Mouse (Mus musculus) lung, postnatal 36 days (tissue): Measurements from ENCODE around the gene Mfsd6l.

Experiments
- DNase-seq: peaks from one replicate; pipeline ENCODE4 v3.0.0; 2022; ENCODE audit warnings: mixed read lengths

Gene Mfsd6l

GRCm38 (mm10) chr11:68555918-68556584, at the start of gene Mfsd6l:
Gene Mfsd6l, plus strand, starts transcription at chr11:68556186.
- DNase-seq: peak; percentile 94

GRCm38 (mm10) chr11:68507246-68507645, 48.7 kb upstream of the Mfsd6l start:
- DNase-seq: no peak

GRCm38 (mm10) chr11:68508619-68509018, 47.4 kb upstream of the Mfsd6l start:
- DNase-seq: no peak

GRCm38 (mm10) chr11:68509194-68509593, 46.8 kb upstream of the Mfsd6l start:
- DNase-seq: no peak

DNA sequence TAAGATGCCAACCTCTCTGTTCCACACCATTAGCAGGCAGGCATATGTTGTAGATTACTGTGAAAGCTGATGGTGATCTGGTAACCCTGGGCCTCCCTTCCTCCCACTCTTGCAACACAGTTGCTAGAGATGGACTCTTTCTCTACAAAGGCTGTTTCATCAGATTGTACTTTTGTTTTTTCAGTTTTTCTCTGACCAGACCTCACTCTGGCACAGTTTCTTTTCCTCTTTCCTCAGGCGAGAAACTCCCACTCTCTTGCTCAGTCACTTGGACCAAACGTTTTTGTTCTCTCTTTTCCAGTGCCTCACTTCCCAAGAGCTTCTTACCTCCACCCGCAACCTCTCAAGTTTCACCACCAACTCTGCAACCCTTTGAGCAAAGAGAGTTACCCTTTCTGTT, 42.0 kb upstream of the Mfsd6l start:
- peak; percentile 57 for DNase-seq

DNA sequence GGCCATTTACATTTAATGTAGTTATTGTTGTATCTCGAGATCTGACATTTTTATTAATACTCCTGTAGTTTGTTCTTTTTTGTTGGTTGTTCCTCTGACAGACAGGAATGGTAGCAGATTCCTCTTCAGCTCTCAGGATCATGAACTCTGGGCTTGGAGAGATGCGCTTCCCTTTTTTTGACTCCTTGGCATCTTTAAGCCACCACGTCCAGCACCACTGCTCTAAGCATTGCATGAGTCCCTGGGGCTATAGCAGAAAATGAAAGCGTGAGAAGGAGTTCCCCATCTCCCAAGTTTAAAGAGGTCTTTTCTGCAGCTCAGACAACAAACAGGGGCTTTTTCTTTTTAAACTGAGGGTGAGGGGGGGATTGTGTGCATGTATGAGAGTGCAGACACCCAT, 36.6 kb upstream of the Mfsd6l start:
- DNase-seq: no peak

DNA sequence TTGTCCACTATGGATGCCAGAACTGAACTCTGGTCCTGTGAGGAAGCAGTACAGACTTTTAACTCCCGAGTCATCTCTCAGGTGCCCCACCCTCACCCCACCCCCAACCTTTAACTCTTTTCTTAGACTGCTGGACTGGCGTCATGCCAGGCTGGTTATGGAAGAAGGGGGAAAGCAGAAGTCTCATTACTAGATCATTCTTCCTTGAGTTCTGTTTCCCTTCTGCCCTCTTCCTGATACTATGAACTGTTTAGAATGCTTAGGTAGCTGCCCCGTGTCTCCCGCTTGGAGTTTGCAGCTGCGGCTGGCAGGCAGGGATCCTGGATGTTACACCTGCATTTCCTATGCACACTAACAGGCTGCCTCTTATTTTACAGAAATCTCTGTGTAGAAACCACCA, 36.2 kb upstream of the Mfsd6l start:
- DNase-seq: no peak

DNA sequence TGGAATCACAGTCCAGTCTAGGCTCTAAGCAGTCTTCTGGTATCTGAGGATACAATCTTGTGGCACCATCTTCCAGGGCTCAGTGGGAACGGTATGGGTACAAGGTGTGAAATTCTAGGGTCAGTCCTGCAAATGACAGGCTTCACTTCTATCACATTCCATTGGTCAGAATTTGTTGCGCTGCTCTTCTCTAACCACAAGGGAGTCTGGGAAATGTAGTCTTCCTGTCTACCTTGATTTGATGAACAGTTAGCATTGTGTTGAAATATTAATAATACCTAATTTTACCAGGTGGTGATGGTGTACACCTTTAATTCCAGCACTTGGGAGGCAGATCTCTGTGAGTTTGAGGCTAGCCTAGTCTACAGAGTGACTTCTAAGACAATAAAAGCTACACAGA, 35.5 kb upstream of the Mfsd6l start:
- DNase-seq: no peak

DNA sequence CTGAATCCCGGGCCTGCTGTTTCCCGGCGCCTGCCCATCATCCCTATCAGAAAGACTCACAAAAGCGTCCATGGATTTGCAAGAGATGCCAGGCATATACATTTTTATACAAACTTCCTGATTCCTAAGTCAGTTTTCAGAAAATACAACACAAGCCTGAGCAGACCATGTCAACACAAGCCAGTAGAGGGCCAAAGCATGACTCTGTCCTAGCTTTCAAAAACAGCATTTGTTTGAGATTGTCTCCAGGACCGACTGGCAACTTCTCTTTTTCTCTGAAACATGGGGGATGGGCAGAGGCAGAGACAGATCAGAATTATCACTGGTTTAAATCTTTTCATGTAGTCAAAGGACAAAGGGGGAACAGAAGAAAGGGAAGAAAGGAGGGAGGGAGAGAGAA, 34.6 kb upstream of the Mfsd6l start:
- DNase-seq: no peak

DNA sequence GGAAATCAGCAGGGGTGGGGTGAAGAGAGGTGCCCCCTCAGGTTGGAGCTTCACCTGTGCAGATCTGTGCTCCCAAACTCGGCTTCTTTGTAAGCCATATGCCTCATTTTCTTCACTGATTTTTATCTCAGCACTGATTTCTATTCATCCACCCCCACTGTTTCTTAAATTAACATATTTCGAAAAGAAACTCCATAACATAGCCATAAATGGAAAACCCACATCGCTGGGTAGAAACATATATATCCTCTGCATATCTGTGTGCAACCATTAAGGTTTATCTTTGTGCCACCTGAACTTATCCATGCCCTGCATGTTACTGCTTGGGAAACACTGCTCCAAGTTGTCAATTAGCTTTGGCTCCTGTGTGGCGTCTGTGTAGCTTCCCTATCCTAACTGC, 29.5 kb upstream of the Mfsd6l start:
- no peak for DNase-seq

GRCm38 (mm10) chr11:68531066-68531806, 24.8 kb upstream of the Mfsd6l start:
- DNase-seq: peak; percentile 69

DNA sequence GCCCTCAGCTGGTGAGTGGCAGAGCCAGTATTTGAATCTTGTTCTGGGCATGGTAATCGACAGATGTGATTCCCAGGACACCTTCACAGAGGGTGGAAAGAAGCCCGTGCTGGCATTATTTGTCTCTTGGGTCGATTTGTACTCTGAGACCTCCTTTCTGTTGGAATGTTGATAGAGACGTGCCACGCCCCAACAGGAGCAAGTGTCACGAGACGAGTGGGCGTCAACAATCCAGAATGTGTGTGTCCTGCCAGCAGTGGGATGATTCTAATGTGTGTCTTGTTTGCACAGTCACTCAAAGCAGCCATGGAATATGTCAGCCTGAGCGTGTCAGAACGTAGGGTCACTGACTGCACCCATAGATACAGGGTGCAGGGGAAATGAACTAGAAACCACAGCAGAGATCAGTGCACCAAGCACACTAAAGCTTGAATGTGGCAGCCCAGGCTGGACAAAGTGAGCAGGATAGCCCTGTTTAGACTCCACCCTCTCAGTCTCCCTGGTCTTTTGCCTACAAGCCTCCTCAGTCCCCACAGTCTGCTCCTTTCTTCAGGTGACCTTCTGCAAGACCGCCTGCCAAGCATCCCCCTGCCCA, 23.9 kb upstream of the Mfsd6l start:
- DNase-seq: peak; percentile 26

GRCm38 (mm10) chr11:68532773-68533172, 23.2 kb upstream of the Mfsd6l start:
- no peak for DNase-seq

GRCm38 (mm10) chr11:68533971-68534475, 22.0 kb upstream of the Mfsd6l start:
- no peak for DNase-seq

DNA sequence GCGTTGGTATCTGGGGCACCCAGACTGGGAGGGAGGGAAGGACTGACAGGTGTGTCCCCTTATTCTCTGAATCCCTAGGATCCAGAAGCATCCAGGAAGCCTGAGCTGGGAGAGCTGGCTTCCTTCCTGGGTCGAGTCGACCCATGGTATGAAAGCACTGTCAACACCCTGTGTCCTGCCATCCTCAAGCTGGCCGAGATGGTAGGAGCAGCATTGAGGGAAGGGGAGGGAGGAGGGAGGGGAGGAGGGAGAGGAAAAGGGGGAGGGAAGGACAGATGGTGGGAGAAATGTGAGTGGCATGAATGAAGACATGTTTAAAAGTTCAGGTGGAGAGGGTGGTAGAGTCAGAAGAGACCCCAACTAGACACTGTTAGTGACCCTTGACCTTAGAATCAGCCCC, 20.0 kb upstream of the Mfsd6l start:
- DNase-seq: no peak

GRCm38 (mm10) chr11:68536465-68536864, 19.5 kb upstream of the Mfsd6l start:
- DNase-seq: no peak

- no peak for DNase-seq
Observed at GRCm38 (mm10) chr11:68539621-68540020, 16.4 kb upstream of the Mfsd6l start.

- peak; percentile 34 for DNase-seq
Observed at GRCm38 (mm10) chr11:68544554-68544953, 11.4 kb upstream of the Mfsd6l start.

GRCm38 (mm10) chr11:68545172-68545571, 10.8 kb upstream of the Mfsd6l start:
- DNase-seq: no peak

DNA sequence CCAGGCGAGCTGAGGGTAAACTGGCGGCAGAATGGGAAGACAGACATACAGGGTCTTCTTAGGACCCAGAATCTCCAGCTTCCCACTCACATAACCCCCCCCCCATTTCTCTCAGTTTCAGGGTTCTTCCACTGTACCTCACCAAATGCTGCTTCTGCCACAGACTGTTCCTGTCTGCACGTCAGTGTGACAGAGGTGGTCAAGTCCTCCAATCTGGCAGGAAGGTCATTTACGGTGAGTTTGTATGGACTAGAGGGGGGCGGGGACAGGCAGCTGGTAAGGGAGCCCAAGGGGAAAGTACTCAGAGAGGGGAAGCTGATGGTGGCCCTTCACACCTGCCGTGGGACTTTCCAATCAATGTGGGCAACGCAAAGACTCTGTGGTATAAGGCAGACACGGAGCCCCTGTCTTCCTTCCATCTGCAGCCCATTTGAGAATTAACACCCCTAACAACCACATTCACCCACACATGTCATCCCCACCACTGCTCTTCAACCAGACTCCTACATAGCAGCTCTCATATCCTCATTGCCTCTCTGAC, 10.2 kb upstream of the Mfsd6l start:
- no peak for DNase-seq

DNA sequence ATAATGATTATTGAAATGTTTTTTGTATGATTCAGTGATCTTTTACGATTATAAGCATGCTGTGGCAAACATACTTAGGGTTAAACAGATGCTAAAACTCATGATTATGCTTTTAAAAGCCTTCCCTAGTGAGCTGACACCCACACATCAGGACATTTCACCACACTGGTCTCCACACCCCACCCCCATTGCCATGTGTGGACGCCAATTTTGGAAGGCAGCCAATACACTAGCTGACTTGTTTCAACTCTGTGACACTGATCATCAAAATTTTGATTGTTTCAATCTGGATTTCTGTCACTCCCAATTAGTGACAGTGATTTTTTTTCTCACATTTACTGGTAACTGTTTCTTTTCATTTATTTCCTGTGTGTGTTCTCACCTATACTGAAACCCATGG, 8.5 kb upstream of the Mfsd6l start:
- DNase-seq: peak; percentile 68

- DNase-seq: no peak
Observed at GRCm38 (mm10) chr11:68549597-68549996, 6.4 kb upstream of the Mfsd6l start.

- peak; percentile 42 for DNase-seq
Observed at GRCm38 (mm10) chr11:68550358-68550757, 5.6 kb upstream of the Mfsd6l start.
